Mouse (Mus musculus): ENCODE data around the gene Glyat.

Gene Glyat

DNA sequence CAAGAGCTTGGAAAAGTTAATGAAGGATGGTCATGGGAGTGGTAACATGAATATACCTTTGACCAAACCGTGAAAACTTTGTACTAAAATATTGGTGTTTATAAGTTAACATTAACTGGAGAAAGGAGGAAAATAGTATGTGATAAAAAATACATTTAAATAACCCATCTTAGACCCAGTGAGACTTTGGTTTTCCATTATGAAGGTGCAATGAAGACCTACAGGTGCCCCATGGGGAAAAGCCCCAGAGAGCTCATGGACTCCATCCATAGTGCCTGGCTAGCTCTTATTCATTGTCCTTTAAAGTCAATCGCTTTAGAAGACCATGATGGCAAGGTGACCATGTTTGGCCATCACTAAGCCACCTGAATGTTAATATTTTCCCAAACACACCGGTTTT lies 44.7 kb downstream of the Glyat start, which contains the start of gene Olfr1443:
Gene Olfr1443, plus strand, starts transcription at position 301 of the 400 bp plus-strand sequence.
- in situ Hi-C loops (cut with MboI; ENCODE audit: low sequenced_read_pairs): no loop called here

DNA sequence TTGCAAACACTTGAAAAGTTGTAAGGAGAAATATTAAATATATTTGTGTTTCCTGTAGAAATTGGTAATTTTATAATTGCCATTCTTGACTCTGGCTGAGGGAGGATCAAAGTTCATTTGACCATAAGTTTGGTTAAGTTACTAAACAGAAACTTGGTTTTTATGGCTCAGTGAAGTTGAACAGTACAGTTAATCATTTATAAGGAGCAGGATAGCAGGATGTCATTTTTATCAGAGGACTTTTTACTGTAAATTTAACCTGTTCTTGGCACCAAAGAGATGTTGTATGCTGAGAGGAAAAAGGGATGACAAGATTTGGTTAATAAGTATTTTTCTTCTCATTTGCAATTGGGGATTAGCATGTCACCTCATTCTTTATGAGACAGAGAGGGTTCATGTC lies 51.5 kb downstream of the Glyat start:
- in situ Hi-C loops (cut with MboI; ENCODE audit: low sequenced_read_pairs): no loop called here

DNA sequence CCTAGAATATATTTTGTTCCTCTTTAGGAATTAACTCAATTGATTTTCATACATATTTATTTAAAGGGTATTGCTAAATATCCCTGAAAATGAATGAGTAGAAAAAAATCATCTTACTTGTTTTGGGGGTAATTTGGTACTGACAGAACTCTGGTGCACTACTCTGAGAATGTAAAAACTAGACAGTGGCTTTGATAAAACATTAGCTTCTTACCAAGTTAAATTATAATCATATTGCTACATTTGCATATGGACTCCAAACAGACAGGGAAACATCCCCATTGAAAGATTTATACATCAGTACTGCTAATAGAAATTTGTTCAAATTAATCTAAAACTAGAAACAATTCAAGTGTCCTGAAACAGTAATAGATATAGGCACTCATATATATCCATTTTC lies 52.1 kb downstream of the Glyat start:
- in situ Hi-C loops (cut with MboI; ENCODE audit: low sequenced_read_pairs): no loop called here

DNA sequence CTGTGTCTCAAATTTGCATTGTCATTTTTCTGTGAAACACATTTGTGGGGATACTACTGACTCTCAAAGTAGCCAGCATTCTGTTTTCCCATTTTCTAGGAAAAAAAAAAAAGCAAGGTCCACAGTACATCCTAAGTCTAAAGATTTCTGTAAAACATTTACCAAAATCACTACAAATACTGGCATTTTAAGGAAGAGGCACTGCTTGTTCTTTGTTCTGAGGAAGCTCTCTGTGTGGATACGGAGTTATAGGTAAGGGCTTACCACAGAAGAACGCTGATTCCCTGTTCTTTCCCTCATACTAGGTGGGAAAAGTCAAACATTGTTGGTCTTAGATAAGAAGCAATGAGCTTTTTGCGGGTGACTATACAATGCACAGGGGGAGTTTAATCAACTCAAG lies 62.5 kb downstream of the Glyat start, which contains the start of gene Keg1:
Gene Keg1, plus strand, starts transcription at position 197 of the 400 bp plus-strand sequence.
- in situ Hi-C loops (cut with MboI; ENCODE audit: low sequenced_read_pairs): no loop called here

DNA sequence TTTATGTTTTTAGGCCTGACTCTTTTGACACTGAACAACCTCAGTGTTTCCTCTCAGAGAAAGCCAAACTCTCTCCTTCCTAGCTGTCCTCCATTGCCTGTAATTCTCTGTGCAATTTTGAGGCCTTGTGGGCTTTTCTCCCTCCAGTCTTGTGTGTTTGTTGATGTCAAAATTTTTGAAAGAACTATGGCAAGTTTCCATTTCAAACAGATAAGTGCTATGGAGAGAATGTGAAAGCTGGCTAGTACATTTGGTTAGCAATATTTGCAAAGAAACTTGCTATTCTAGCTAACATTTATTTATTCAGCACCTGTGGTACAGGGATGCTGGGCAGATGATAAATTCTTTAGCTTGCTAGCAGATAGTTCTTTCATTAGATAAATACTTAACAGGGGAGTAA lies 63.1 kb downstream of the Glyat start:
- in situ Hi-C loops (cut with MboI; ENCODE audit: low sequenced_read_pairs): no loop called here
